Mouse (Mus musculus): ENCODE data around the gene Swsap1. TPM values are rescaled to one million over a fixed set of nuclear protein-coding genes. Genes with fewer than 3 reads are reported as not detected.

Gene Swsap1
- polyA plus RNA-seq, 1 experiment from 2014 or later = 5.4 TPM

GRCm38 (mm10) chr9:21977331-21977730, 21.8 kb downstream of the Swsap1 start:
- no peaks in the 10 kb centered on the region for H3K4me1 ChIP-seq (replicated peaks; ENCODE audit: control insufficient read depth, insufficient read depth)
- H3K27me3 ChIP-seq (ENCODE audit: control insufficient read depth, insufficient read depth, low read length) = no peaks in the 10 kb centered on the region
- H3K27ac ChIP-seq (replicated peaks) = no peak overlapping the region
- ATAC-seq (ENCODE audit: low FRiP score, low TSS enrichment) (no peak), DNase-seq (ENCODE audit: low spot score) (no peak)
- H3K9me3 ChIP-seq (ENCODE audit: control insufficient read depth, low read length) = no peaks in the 10 kb centered on the region
- TF ChIP-seq CTCF (IDR thresholded peaks at IDR 0.05; ENCODE audit: low read depth) (no peak), EP300 (optimal IDR thresholded peaks at IDR 0.05) (no peak)
- H3K9ac ChIP-seq (ENCODE audit: low read length) = no peak overlapping the region
- no peaks in the 10 kb centered on the region for H3K36me3 ChIP-seq (ENCODE audit: control insufficient read depth, insufficient read depth, low read length)
- no peak overlapping the region for H3K4me3 ChIP-seq (ENCODE audit: low read depth, low read length)
- H3K4me2 ChIP-seq (replicated peaks; ENCODE audit: low read depth) = no peak overlapping the region
- 76% methylated on average over 5 of the region's 5 CpGs for WGBS

GRCm38 (mm10) chr9:21977972-21978371, 22.4 kb downstream of the Swsap1 start:
- Histone ChIP-seq H3K9ac (ENCODE audit: low read length) (no peak overlapping the region), H3K9me3 (ENCODE audit: control insufficient read depth, low read length) (no peaks in the 10 kb centered on the region), H3K4me1 (replicated peaks; ENCODE audit: control insufficient read depth, insufficient read depth) (no peaks in the 10 kb centered on the region), H3K27me3 (ENCODE audit: control insufficient read depth, insufficient read depth, low read length) (no peaks in the 10 kb centered on the region), H3K27ac (replicated peaks) (no peak overlapping the region), H3K4me2 (replicated peaks; ENCODE audit: low read depth) (no peak overlapping the region), H3K36me3 (ENCODE audit: control insufficient read depth, insufficient read depth, low read length) (no peaks in the 10 kb centered on the region), H3K4me3 (ENCODE audit: low read depth, low read length) (no peak overlapping the region)
- 26% methylated on average over 2 of the region's 2 CpGs for WGBS
- DNase-seq (ENCODE audit: low spot score) = peak; percentile 38
- TF ChIP-seq CTCF (IDR thresholded peaks at IDR 0.05; ENCODE audit: low read depth) (peak; percentile 74), EP300 (optimal IDR thresholded peaks at IDR 0.05) (no peak)
- ATAC-seq (ENCODE audit: low FRiP score, low TSS enrichment) = no peak

GRCm38 (mm10) chr9:21978398-21979128, 23.0 kb downstream of the Swsap1 start:
- H3K27me3 ChIP-seq (ENCODE audit: control insufficient read depth, insufficient read depth, low read length) = no peaks in the 10 kb centered on the region
- no peak overlapping the region for H3K9ac ChIP-seq (ENCODE audit: low read length)
- H3K9me3 ChIP-seq (ENCODE audit: control insufficient read depth, low read length) = no peaks in the 10 kb centered on the region
- no peaks in the 10 kb centered on the region for H3K4me1 ChIP-seq (replicated peaks; ENCODE audit: control insufficient read depth, insufficient read depth)
- DNase-seq (ENCODE audit: low spot score) (no peak), ATAC-seq (ENCODE audit: low FRiP score, low TSS enrichment) (no peak)
- no peak overlapping the region for H3K27ac ChIP-seq (replicated peaks)
- H3K4me3 ChIP-seq (ENCODE audit: low read depth, low read length) = no peak overlapping the region
- TF ChIP-seq EP300 (optimal IDR thresholded peaks at IDR 0.05) = no peak
- TF ChIP-seq CTCF (IDR thresholded peaks at IDR 0.05; ENCODE audit: low read depth) = no peak
- H3K36me3 ChIP-seq (ENCODE audit: control insufficient read depth, insufficient read depth, low read length) = no peaks in the 10 kb centered on the region
- 86% methylated on average over 4 of the region's 4 CpGs for WGBS
- H3K4me2 ChIP-seq (replicated peaks; ENCODE audit: low read depth) = no peak overlapping the region

GRCm38 (mm10) chr9:21983911-21984310, 28.4 kb downstream of the Swsap1 start:
- Histone ChIP-seq H3K36me3 (ENCODE audit: control insufficient read depth, insufficient read depth, low read length) (no peaks in the 10 kb centered on the region), H3K4me1 (replicated peaks; ENCODE audit: control insufficient read depth, insufficient read depth) (no peaks in the 10 kb centered on the region), H3K9ac (ENCODE audit: low read length) (no peak overlapping the region), H3K9me3 (ENCODE audit: control insufficient read depth, low read length) (no peaks in the 10 kb centered on the region), H3K27ac (replicated peaks) (no peak overlapping the region), H3K4me2 (replicated peaks; ENCODE audit: low read depth) (no peak overlapping the region), H3K27me3 (ENCODE audit: control insufficient read depth, insufficient read depth, low read length) (no peaks in the 10 kb centered on the region), H3K4me3 (ENCODE audit: low read depth, low read length) (no peak overlapping the region)
- ATAC-seq (ENCODE audit: low FRiP score, low TSS enrichment) (no peak), DNase-seq (ENCODE audit: low spot score) (no peak)
- WGBS = 38% methylated on average over 3 of the region's 3 CpGs
- TF ChIP-seq CTCF (IDR thresholded peaks at IDR 0.05; ENCODE audit: low read depth) (no peak), EP300 (optimal IDR thresholded peaks at IDR 0.05) (no peak)

GRCm38 (mm10) chr9:21987592-21988342, 32.2 kb downstream of the Swsap1 start:
- Histone ChIP-seq H3K4me3 (ENCODE audit: low read depth, low read length) (peak overlapping the region; percentile 52; the same call in 1 of the 2 replicates), H3K4me2 (replicated peaks; ENCODE audit: low read depth) (peak overlapping the region; percentile 56), H3K4me1 (replicated peaks; ENCODE audit: control insufficient read depth, insufficient read depth) (0 out of 2 replicates have a peak, but pooled peaks cover 2% of the 10 kb centered on the region), H3K27me3 (ENCODE audit: control insufficient read depth, insufficient read depth, low read length) (no peaks in the 10 kb centered on the region; the same call in 1 of the 2 replicates), H3K9ac (ENCODE audit: low read length) (no peak overlapping the region), H3K9me3 (ENCODE audit: control insufficient read depth, low read length) (no peaks in the 10 kb centered on the region), H3K27ac (replicated peaks) (no peak overlapping the region), H3K36me3 (ENCODE audit: control insufficient read depth, insufficient read depth, low read length) (no peaks in the 10 kb centered on the region)
- ATAC-seq (ENCODE audit: low FRiP score, low TSS enrichment) (no peak), DNase-seq (ENCODE audit: low spot score) (no peak)
- WGBS = 14% methylated on average over 36 of the region's 36 CpGs
- TF ChIP-seq CTCF (IDR thresholded peaks at IDR 0.05; ENCODE audit: low read depth) (no peak), EP300 (optimal IDR thresholded peaks at IDR 0.05) (no peak)
